Mouse (Mus musculus): ENCODE measurements at regions not wholly inside any gene's neighbourhood (a gene's known extent, or its start where the extent isn't known, plus 50 kb on each side); places are given as distances from the start of the nearest gene placed in this dataset.
A peak's percentile ranks its signal among the peaks of the same experiment; 100 is the strongest.

DNA sequence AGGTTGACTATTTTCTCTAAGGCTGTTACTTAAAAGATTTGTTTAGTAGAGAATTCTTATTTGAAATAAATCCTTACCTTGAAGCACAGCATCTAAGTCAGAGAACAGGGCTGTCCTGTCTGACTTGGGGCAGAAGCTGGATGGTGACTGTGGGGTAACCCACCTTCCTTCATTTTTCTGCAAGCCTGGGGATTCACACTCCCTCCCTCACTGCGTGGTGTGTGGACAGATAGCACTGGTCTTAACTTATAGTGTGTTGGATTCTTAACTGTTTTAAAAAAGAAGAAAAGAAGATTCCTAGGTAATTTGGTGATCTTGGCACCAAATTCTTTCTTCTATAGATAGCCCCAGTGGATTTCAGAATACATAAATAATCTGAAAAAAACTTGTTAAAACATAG, 174.8 kb downstream of the Klf7 start:
- H3K36me3 ChIP-seq = no peaks in the 10 kb centered on the region
- 43% methylated on average over 1 of the region's 1 CpGs for WGBS
- 0 out of 2 replicates have a peak, but pooled peaks cover 4% of the 10 kb centered on the region for H3K4me1 ChIP-seq (replicated peaks)

DNA sequence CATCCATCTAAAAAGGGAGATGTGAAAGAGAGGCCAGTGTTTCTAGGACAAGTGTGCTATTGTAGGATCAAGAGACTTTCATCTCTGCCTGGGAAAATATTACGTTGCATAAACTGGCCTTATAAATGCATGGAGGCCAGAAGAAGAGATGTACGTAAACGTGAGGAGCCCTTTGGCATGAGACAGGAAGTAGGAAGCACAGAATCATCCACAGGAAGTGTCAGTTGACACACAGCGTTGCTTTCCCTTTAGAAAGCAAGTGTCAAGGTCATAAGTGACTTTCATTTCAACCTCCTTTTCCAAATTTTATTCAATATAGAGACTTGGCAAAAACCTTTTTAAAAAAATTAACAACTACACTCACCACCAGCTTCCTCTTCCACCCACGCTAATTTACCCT, 175.2 kb downstream of the Klf7 start:
- Histone ChIP-seq H3K36me3 (no peaks in the 10 kb centered on the region), H3K4me1 (replicated peaks) (no peaks in the 10 kb centered on the region), H3K9me3 (replicated peaks) (no peaks in the 10 kb centered on the region), H3K27me3 (peaks cover 6% of the 10 kb centered on the region; the same call in 1 of the 2 replicates), H3K4me2 (no peak overlapping the region), H3K9ac (no peak overlapping the region), H3K27ac (no peak overlapping the region), H3K4me3 (no peak overlapping the region)
- 68% methylated on average over 5 of the region's 5 CpGs for WGBS
- ATAC-seq (replicated peaks; ENCODE audit: insufficient number of reproducible peaks, insufficient read depth, low FRiP score, low read depth) = no peak

More for the DNA sequence above, 174.8 kb downstream of the Klf7 start:
- no peak for ATAC-seq (replicated peaks; ENCODE audit: insufficient number of reproducible peaks, insufficient read depth, low FRiP score, low read depth)
- Histone ChIP-seq H3K4me3 (no peak overlapping the region), H3K27me3 (peaks cover 7% of the 10 kb centered on the region; the same call in 1 of the 2 replicates), H3K27ac (no peak overlapping the region), H3K9ac (no peak overlapping the region), H3K4me2 (no peak overlapping the region), H3K9me3 (replicated peaks) (no peaks in the 10 kb centered on the region)

DNA sequence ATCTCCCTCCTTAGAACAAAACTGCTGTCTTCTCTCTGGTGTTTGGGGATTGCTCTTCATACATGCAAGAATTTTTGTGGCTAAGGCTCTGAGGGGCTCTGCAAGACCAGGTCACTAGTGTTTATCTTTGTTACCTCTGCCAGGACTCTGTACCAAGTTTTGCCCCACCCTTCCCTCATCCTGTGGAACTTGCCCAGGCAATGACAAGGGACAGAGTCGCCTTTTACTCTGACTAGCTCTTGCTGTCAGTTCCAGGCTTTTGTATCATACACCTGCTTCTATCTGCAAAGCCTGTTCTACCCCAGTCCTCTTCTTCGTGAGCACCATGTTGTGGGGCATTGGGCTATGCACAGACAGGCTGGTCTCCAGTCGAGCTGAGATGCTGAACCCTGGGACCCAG, 175.7 kb upstream of the 4933402D24Rik start:
- no peak overlapping the region for H3K4me2 ChIP-seq
- H3K27ac ChIP-seq = no peak overlapping the region
- no peaks in the 10 kb centered on the region for H3K36me3 ChIP-seq
- ATAC-seq (replicated peaks; ENCODE audit: insufficient number of reproducible peaks, insufficient read depth, low FRiP score, low read depth) = no peak
- no peak overlapping the region for H3K9ac ChIP-seq
- H3K4me1 ChIP-seq (replicated peaks) = no peaks in the 10 kb centered on the region
- no peak overlapping the region for H3K4me3 ChIP-seq
- no peaks in the 10 kb centered on the region for H3K9me3 ChIP-seq (replicated peaks)
- WGBS = 63% methylated on average over 3 of the region's 3 CpGs
- peaks cover 6% of the 10 kb centered on the region; the same call in 1 of the 2 replicates for H3K27me3 ChIP-seq

DNA sequence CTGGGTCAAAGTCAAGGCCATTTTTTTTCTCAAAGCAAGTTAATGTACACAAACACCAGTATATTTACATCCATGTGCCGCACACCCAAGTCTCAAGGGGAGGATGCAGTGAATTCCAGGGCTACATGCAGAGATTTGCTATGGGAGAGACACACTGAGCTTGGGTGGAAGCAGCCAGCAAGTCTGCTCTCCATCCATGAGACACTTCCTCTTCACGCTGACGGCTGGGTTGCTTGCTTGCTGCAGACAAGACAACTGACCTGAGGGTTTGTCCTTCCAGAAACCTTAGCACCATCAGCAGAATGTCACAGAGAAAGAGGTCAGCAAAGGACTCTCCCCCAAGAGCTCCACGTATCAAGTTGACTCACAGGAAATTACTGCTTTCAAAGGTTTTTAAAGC, 169.3 kb upstream of the 4933402D24Rik start:
- Histone ChIP-seq H3K4me1 (replicated peaks) (0 out of 2 replicates have a peak, but pooled peaks cover 2% of the 10 kb centered on the region), H3K27ac (no peak overlapping the region), H3K4me2 (no peak overlapping the region), H3K36me3 (no peaks in the 10 kb centered on the region), H3K9ac (no peak overlapping the region), H3K27me3 (peaks cover 48% of the 10 kb centered on the region), H3K9me3 (replicated peaks) (no peaks in the 10 kb centered on the region), H3K4me3 (no peak overlapping the region)
- no peak for ATAC-seq (replicated peaks; ENCODE audit: insufficient number of reproducible peaks, insufficient read depth, low FRiP score, low read depth)
- WGBS = 44% methylated on average over 4 of the region's 4 CpGs

DNA sequence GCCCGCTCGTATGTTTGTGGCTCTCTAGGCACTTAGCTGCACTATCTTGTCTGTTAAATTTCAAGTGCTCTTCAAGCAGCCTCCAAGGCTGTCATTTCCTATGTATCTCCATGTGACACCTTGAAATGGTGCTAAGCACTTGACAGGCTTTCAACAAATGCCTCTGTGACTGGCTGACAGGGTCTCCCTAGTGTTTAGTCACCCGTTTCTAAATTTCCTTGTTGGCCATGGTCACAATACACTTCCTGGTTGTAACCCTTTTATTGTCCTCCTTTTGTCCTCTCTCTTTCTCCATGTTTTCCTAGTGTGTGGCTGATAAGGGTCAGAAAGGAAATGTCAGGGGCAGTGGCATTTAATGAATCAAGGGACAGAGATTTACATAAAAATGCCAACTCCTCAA, 168.4 kb upstream of the 4933402D24Rik start:
- no peak overlapping the region for H3K4me2 ChIP-seq
- H3K9me3 ChIP-seq (replicated peaks) = no peaks in the 10 kb centered on the region
- ATAC-seq (replicated peaks; ENCODE audit: insufficient number of reproducible peaks, insufficient read depth, low FRiP score, low read depth) = 0 out of 2 replicates have a peak, but pooled peaks have one; percentile 43
- no peak overlapping the region for H3K27ac ChIP-seq
- no peak overlapping the region for H3K4me3 ChIP-seq
- H3K36me3 ChIP-seq = no peaks in the 10 kb centered on the region
- WGBS = 26% methylated on average over 3 of the region's 3 CpGs
- H3K4me1 ChIP-seq (replicated peaks) = 0 out of 2 replicates have a peak, but pooled peaks cover 2% of the 10 kb centered on the region
- H3K9ac ChIP-seq = no peak overlapping the region
- peaks cover 54% of the 10 kb centered on the region for H3K27me3 ChIP-seq

DNA sequence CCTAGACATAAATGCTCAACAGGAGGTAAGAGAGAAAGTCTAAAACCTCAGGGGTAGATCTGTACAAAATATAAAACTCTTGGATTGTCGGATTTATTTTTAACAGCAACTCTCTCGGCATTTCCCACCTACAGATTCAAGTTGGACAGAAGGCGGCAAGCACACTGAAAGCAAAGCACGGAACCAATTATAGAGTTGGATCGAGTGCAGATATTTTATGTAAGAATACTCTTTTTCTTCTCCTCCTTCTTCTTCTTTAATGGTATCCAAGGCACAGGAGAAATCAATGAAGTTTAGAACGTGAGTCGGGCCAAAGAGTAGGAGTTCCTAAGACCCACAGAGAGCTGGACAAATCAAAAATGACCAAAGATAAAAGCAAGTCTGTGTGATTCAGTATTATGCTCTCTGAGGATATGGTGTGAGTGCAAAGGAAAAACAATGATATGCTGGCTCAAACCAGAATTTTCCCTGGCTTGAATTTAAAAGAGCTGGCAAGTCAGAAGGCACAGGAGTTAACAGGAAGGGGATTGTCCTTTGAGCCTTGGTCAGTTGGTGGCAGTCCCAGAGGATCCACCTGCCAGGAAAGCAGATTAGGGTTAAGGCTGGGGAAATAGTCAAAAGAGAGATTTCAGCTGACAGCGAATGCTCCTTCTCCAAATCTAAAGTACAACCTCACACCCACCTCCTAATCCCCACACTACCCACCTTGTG, 165.7 kb upstream of the 4933402D24Rik start:
- H3K4me1 ChIP-seq (replicated peaks) = 0 out of 2 replicates have a peak, but pooled peaks cover 2% of the 10 kb centered on the region
- no peak for ATAC-seq (replicated peaks; ENCODE audit: insufficient number of reproducible peaks, insufficient read depth, low FRiP score, low read depth)
- no peaks in the 10 kb centered on the region for H3K36me3 ChIP-seq
- WGBS = 82% methylated on average over 8 of the region's 8 CpGs
- no peaks in the 10 kb centered on the region for H3K9me3 ChIP-seq (replicated peaks)
- H3K27me3 ChIP-seq = peaks cover 54% of the 10 kb centered on the region
- no peak overlapping the region for H3K9ac ChIP-seq
- no peak overlapping the region for H3K4me3 ChIP-seq
- H3K4me2 ChIP-seq = no peak overlapping the region
- no peak overlapping the region for H3K27ac ChIP-seq

DNA sequence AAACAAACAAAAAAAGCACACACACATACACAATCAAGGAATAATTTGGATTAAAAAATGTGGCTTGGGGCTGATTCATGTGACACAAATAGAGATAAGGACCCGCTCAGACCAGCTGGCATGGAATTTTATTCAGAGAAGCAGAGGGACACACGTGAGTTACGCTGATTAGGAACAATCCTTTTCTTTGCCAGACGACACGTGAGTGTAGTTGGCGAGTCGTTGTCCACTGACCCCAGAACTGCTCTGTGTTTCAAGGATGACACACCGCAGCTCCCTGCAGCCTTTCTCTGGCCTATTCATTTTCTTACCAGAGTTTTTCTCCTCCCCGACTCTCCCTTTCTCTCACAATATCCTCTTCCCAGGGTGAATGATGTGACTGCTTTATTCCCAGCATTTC, 163.4 kb upstream of the 4933402D24Rik start:
- no peak for ATAC-seq (replicated peaks; ENCODE audit: insufficient number of reproducible peaks, insufficient read depth, low FRiP score, low read depth)
- Histone ChIP-seq H3K4me2 (no peak overlapping the region), H3K4me1 (replicated peaks) (no peaks in the 10 kb centered on the region), H3K36me3 (no peaks in the 10 kb centered on the region), H3K9me3 (replicated peaks) (no peaks in the 10 kb centered on the region), H3K4me3 (no peak overlapping the region), H3K27me3 (peaks cover 50% of the 10 kb centered on the region), H3K9ac (no peak overlapping the region), H3K27ac (no peak overlapping the region)
- 40% methylated on average over 9 of the region's 9 CpGs for WGBS

DNA sequence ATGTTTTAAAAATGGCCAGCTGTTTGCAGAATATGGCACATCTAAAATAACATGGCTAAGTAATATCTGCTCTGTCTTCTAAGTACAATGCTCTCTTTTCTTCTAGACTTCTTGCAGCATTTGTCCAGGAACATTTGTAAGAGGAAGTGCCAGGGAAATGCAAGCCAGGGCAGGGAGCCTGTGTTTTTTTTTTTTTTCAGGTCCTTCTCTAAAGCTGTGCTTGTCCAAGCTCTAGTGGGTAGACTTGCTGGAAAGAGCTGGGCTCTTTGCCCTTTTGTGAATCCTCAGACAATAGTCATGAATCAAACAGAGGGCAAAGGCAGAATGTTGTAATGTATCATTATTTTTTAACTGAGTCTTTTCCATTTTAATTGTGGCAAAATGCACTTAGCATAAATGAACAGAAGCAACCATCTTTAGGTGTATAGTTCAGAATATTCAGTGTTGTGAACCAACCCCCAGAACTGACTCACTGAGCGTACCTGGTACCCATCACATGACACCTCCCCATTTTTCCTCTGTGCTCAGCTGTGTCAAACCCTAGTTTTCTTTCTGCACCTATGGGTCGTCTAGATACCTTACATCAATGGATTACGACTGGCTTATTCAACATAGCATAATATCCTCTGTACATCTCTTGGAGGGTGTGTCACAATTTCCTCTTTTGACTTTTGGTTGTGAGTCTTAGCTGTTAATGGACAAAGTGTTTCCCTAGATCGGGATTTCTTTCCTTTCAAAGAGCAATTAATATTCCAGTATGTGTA, 160.5 kb upstream of the 4933402D24Rik start:
- no peak overlapping the region for H3K4me2 ChIP-seq
- peaks cover 30% of the 10 kb centered on the region for H3K27me3 ChIP-seq
- no peak overlapping the region for H3K4me3 ChIP-seq
- no peaks in the 10 kb centered on the region for H3K9me3 ChIP-seq (replicated peaks)
- no peaks in the 10 kb centered on the region for H3K4me1 ChIP-seq (replicated peaks)
- no peaks in the 10 kb centered on the region for H3K36me3 ChIP-seq
- H3K9ac ChIP-seq = no peak overlapping the region
- ATAC-seq (replicated peaks; ENCODE audit: insufficient number of reproducible peaks, insufficient read depth, low FRiP score, low read depth) = no peak
- WGBS = 65% methylated on average over 4 of the region's 4 CpGs
- H3K27ac ChIP-seq = no peak overlapping the region

DNA sequence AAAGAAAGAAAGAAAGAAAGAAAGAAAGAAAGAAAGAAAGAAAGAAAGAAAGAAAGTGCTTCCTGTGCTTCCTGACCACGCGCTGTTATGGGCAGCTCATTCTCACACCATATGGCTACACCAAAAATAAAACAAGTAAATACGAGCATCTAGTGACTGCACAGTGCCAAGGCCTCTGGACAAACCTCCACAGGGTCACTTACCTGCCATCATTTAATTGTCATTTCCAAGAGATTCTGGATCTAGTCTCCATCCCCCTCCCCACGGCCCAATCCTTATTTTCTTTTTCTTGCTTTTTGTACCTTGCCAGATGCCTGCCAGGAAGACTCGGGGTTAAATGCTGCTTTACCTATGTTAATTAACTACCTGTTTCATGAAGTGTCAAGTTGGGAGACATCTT, 159.8 kb upstream of the 4933402D24Rik start:
- no peak for ATAC-seq (replicated peaks; ENCODE audit: insufficient number of reproducible peaks, insufficient read depth, low FRiP score, low read depth)
- 76% methylated on average over 5 of the region's 5 CpGs for whole genome bisulfite sequencing
- no peak overlapping the region for H3K4me3 ChIP-seq
- peaks cover 27% of the 10 kb centered on the region for H3K27me3 ChIP-seq
- H3K9ac ChIP-seq = no peak overlapping the region
- H3K36me3 ChIP-seq = no peaks in the 10 kb centered on the region
- no peak overlapping the region for H3K4me2 ChIP-seq
- no peaks in the 10 kb centered on the region for H3K9me3 ChIP-seq (replicated peaks)
- no peak overlapping the region for H3K27ac ChIP-seq
- H3K4me1 ChIP-seq (replicated peaks) = no peaks in the 10 kb centered on the region

DNA sequence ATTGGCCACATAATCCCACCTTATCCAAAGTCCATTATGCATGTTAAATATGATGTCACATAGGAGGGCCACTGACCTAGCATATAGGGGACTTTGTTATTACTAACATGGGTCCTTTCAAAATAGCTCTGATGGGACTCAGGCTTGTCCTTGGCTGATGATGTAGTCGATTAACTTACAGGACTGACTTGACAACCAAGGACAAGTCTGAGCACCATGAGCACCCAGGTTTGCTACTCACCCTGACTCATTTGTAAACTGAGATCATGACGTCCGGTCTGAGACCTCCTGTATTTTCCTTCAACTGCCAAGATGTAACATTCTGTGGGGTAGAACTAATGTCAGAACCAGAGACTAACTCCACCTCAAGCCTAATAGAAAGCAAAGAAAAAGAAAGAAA, 159.3 kb upstream of the 4933402D24Rik start:
- ATAC-seq (replicated peaks; ENCODE audit: insufficient number of reproducible peaks, insufficient read depth, low FRiP score, low read depth) = no peak
- WGBS = 77% methylated on average over 3 of the region's 3 CpGs
- Histone ChIP-seq H3K9ac (no peak overlapping the region), H3K4me3 (no peak overlapping the region), H3K36me3 (no peaks in the 10 kb centered on the region), H3K27me3 (peaks cover 26% of the 10 kb centered on the region), H3K27ac (no peak overlapping the region), H3K9me3 (replicated peaks) (no peaks in the 10 kb centered on the region), H3K4me2 (no peak overlapping the region), H3K4me1 (replicated peaks) (no peaks in the 10 kb centered on the region)

DNA sequence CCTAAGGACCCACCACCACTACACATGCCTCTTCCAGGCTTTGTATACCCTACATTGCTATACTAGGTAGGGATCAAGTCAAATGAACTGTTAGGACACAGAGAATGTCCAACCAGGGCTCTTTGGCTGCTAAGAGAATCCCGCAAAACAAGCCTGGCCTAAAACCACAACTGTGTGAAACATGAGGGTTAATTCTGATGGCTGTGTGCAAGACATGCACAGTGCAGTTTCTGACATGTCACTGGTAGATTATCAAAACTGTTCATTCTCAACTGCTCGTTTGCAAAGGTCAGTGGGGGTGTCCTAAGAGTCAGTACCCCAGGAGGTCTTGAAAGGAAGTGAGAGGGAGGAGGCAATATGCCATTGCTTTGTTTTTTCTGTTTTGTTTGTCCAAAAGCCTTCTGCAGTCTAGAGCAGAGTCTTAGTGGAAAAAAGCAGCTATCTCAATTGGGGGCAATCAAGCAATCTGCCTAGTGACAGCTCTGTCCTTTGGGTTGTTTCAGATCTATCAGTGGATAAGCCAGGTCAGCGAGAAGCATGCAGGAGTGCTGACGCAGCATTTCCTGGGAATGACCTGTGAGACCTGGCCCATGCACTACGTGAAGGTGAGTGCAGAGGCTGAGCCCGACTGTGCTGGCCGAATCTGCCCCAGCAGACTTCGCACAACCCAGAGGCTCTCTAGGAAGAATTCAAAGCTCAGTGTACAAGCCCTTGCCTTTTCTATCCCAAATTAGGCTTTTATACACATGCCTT, 151.3 kb upstream of the 4933402D24Rik start:
- WGBS = 53% methylated on average over 8 of the region's 8 CpGs
- Histone ChIP-seq H3K27ac (no peak overlapping the region), H3K36me3 (no peaks in the 10 kb centered on the region), H3K9me3 (replicated peaks) (no peaks in the 10 kb centered on the region), H3K9ac (no peak overlapping the region), H3K4me3 (no peak overlapping the region), H3K4me1 (replicated peaks) (no peaks in the 10 kb centered on the region), H3K4me2 (no peak overlapping the region), H3K27me3 (peaks cover 24% of the 10 kb centered on the region)
- ATAC-seq (replicated peaks; ENCODE audit: insufficient number of reproducible peaks, insufficient read depth, low FRiP score, low read depth) = no peak

Data from heart, embryonic 15.5 days (tissue).